Mouse (Mus musculus) common myeloid progenitor, adult 5-6 weeks (primary cell): ENCODE measurements around the gene Rasa1. TPM values are rescaled to one million over a fixed set of nuclear protein-coding genes. Genes with fewer than 3 reads are reported as not detected.

Source experiments
- ATAC-seq: replicated peaks from 2 replicates; pipeline ENCODE4 v1.8.0; 2016; ENCODE audit warnings: low read depth, mild to moderate bottlenecking, moderate TSS enrichment, inconsistent platforms; ENCODE audit not compliant: poor library complexity, severe bottlenecking
- total RNA-seq: library from RNA; stranded (forward); fragments of 200-1000, 187-1606 nt; gene quantifications from 2 replicates; pipeline ENCODE4 v1.2.3, GENCODE M21; 2017

Rasa1 gene
- total RNA-seq = 80.6 and 136 TPM in 2 replicates

DNA sequence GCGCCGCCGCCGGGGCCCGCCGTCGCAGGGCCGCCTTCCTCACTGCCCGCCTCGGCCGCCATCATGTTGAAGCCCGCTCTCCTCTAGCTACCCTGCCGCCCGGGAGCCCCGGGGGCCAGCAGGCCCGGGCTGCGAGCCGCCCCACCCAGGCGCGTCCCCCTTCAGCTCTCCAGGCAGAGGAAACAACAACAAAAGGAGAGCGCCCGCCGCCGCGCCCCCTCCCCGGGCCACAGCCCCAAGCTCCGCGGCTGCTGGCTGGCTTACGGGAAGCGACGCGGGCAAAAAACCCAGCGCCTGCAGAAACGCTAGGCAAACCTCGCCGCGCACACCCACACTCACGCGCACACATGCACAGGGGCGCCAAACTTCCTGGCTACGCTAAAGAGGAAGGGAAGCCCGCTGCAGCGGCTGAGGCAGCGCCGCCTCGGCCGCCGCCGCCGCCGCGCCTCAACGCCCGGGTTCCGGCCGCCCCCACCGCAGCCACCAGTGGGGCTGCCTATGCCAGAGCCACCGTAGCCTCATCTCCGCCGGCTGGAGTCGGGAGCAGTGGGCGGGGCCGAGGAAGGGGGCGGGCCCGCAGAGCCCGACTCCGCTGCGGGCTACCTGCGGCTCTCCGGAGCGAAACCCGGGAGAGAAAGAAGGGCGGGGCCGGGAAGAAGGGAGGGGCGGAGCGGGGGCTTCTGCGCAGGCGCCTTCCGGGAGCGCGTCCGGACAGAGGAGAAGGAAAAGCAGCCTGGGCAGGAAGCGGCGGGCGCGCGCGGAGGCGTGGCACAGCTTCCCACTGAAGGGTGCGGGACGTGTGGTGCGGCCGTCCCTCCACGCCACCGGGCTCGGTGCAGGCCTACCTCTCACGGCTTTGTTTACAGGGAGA lies at the start of gene Rasa1:
TSS of gene Rasa1 (minus strand) at position 288 of the 871 bp plus-strand sequence.
- peak; percentile 81 for ATAC-seq

DNA sequence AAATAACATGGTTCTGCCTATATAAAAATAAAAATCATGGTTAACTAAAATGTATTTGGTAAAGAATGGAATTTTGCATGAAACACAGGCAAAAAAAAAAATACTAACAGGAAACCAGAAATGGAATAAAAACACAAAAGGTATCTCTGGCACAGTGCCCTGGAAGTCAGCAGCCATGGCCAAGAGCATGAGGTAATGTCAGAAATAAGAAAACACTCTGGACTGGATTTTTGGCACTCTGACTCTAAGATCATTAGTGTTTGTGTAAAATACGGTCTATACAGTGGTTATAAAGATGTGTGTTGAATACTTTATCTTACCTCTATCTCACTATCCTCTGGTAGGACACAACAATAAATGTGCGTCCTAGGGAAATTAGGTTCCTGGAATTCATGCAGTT lies 22.6 kb upstream of the Rasa1 start:
- no peak for ATAC-seq

DNA sequence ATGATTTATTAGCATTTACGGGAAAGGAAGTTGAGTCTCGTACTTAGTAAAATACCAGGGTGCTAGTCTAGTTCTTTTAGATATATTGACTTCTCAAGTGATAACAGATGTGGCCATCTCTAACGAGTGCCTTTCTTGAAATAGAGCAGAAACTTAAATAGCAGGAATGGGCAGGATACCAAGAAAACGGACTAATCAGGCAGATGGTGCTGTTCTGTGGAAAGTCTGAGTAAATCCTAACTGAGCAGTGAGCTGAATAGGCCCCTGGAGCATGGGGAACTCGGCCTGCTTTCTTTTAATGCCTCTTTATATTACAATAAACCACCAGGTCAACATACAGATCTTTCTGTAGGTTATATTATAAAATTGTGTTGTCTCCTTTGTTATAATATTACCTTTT lies 22.0 kb upstream of the Rasa1 start:
- no peak for ATAC-seq

DNA sequence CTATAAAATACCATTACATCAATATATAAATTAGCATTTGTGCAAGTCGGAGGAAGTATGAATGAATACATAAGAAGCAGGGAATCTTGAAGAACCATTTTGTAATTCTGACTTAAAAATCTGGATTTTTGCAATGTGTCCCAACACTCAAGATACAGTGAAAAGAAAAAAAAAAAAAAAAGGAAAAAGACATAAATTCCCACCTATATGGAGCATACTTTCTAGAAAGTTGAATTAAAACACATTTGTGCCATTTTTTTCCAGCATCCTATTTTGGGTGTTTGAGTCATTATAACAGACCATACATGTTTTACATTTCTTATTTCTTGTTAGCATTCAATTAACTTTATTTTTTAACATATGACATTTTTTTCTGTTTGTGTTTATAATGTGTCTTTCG lies 21.6 kb upstream of the Rasa1 start:
- ATAC-seq = no peak

DNA sequence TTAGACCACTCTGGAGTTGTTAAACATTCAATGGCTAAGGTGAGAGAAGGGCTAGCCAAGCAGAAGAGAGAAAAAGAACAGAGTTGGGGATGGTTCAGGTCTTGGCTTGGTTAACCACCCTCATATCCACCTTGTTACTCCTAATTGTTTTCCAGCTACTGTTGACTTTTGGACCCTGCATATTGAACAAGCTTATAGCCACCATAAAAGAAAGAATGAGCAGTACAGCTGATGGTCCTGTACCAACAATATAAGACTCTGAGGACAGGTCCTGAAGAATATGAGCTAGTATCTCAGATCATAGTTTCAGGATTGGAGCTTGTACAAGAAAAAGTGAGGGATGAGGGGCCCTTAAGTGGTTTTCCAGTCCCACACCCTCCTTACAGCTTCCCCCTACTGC lies 17.1 kb upstream of the Rasa1 start:
- ATAC-seq = no peak

DNA sequence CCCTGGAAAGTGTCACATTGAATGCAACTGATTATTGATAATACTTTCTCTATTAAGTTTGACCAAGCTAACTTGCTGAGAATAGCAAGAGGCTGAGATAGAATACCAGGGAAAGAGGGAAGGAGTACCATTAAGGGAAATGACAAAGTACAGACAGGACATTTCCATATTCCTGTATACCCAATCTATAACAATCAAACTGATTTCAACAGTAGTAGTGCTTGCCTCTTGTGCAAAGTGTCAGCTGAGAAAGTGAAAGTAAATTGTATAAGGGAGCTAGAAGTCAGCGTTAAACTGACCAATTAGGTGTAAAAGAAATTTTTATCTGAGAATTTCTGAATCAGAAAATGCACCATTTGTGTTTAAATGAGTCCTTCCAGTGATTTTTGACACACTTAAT lies 1.7 kb upstream of the Rasa1 start:
- no peak for ATAC-seq

DNA sequence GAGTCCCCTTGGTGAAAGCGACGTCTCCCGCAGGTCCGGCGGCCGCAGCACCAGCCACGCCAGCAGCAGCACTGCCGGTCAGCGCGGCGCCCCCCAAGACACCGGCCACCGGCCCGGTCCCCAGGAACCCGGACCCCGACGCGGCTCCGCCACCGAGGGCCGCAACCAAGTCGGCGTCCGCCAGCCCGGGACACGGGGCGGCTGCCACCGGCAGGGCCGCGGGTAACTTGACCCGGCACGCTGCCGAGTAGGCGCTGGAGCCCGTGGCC lies 422 bp downstream of the Rasa1 start:
- ATAC-seq = no peak

DNA sequence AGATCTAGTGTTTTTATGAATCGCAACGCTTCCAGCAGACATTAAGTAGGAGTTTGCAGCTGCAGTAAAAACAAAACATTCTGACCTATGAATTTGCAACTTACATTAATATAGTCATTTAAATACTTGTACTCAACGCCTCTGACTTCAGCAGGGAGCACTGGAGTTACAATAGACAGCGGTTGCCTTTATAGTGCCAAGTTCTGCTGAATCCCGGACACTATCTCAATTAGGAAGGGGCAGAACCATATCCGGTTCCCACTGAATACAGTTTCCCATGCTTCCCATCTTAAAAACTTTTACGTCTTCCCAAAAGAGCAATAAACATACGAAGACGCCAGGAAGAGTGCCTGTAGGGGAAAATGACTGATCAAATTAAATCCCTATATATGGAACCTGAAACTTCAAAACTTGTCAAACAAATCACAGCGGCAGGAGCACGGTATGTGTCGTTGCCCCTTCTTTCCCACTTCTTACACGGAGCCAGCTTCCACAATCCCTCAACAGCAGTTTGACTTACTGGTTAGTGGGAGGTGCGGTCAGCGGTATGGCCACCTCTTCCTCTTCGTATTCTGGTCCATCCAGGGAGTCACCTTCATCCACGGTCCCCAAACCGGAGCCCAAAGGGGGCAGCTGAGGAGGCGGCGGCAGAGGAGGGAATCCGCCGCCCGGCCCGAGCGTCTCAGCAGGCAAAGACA lies 905 bp downstream of the Rasa1 start:
- ATAC-seq = peak; percentile 16

DNA sequence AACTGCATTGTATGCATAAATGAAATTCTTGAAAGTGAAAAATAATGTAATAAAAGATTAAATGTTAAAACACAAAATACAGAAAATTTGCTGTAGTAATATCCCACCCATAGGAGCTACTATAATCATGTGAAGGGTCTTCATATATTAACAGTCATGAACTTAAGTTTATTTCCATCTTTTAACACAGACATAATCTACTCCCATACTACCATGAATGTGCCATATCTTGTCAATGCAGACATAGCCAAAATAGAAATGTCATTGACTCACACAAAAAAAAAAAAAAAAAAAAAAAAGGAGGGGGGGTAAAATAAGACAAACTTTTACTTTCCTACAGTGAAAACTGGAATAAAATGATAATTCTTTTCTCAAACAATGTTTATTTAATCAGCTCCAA lies 6.3 kb downstream of the Rasa1 start:
- ATAC-seq = no peak

DNA sequence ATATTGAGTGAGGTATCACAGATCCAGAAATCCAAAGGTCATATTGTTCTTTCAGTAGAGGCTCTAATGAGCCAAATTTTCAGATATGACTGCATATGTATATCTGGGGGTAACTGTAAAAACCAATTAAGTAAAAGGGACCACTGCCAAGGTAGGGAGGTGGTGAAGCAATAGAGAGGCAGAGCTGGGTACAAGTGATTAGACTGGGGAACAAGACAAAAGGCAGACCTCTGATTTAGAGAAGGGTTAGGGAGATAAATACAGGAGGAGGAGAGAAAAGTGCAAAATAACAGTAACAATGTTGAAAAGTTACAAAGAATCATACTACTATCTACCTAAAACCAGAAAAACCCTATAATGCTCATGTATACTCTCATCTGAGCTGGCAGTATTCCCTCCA lies 10.0 kb downstream of the Rasa1 start:
- peak; percentile 60 for ATAC-seq

DNA sequence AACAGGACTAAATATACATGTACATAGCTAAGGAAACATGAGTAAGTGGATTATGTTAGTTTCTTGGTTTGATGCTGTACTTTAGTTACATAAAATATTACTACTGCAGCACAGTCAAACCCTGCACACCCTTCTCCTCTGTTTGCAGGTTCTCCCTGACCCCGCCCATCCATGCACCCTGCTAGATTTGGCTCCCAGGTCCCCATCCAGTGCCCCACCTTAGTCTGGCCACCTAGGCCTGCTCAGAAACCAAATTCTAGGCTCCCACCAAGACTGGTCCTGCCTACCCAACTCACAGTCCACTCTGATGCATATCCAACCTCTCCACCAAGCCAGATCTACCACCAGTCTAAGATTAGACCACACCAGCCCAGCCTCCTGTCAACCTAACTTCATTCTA lies 14.4 kb downstream of the Rasa1 start:
- no peak for ATAC-seq

DNA sequence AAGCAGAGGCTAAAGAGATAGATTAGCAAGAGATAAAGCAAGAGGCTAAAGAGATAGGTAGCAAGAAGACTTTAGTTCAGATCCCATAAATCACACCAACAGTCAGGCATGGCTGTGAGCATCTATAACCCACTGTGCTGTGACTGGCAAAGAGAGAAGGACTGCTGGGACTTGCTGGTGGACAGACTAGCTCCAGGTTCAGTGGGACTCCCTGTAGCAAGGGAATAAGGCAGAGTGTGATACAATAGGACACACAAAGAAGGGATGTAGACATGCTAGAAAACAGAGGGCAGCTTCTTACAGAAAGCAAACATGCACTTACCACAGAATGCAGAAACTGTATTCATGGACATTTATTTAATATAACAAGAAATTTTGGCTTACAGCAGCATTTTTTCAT lies 15.1 kb downstream of the Rasa1 start:
- no peak for ATAC-seq

DNA sequence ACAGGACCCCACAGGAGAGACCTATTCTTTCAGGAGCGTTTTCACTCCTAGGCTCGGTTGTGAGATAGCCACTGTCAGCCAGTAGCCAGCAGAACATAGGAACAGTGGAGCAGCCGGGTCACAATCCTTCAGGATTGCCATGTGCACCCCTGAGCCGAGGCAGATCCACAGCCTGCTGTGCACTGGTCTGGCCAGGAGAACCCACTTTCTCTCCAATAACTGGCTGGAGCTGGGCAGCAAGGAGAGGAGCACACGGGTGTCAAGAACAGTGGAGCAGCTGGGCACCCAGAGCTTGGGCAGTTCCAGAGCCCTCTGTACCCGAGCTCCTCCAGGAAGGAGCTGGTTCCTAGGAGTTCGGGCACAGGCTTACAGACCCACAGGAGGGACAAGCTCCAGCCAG lies 50.2 kb downstream of the Rasa1 start:
- no peak for ATAC-seq

DNA sequence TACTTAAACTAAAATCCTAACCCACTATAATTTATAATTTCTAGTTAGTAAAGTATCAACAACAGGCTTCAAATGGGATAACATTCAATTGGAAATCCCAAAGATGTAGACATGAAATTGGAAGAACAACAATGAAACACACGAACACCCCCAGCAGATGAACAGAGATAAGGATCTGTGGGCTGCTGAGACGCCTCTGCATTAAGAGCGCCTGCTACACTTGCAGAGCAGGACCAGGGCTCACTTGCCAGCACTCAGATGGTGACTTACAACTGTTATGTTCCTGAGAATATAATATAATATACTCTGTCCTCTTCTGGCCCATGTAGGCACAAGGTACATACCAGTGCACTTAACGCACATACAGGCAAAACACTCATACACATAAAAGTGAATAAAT lies 70.3 kb downstream of the Rasa1 start:
- no peak for ATAC-seq

DNA sequence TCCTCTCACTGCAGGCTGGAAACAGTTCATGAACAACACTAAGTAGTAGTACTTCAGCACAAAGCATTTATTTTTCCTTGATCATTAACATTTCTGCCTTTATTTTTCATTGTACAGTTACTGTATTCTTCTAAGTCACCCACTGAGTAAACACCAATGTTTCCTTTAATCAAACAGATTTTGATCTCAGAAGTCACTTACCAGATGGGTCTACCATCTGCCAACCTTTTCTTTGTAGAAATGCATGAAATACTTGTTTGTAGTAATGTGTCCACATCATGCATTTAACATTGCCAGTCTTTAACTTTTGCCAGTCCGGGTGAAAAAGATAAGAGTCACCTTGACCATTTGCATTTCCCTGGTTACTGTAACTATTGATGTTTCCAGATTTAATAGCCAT lies 78.6 kb downstream of the Rasa1 start:
- ATAC-seq = no peak

DNA sequence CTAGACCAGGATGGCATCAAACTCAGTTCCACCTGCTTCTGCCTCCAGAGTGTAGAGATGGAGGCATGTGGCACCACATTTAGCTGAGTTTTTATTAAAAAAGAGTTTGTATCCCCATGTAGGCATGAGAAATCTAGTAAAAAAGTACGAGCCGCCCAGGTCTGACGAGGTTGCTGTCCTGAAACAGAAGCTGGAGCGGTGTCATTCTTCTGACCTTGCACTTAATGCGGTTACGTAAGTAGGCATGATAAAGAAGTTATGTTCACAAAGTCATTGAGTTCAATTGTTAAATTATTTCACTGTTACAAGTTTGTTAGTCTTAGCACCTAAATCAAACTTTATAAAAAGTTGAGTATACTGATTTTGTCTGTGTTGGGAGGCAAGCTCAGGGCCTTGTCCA lies 80.3 kb downstream of the Rasa1 start:
- ATAC-seq = no peak

DNA sequence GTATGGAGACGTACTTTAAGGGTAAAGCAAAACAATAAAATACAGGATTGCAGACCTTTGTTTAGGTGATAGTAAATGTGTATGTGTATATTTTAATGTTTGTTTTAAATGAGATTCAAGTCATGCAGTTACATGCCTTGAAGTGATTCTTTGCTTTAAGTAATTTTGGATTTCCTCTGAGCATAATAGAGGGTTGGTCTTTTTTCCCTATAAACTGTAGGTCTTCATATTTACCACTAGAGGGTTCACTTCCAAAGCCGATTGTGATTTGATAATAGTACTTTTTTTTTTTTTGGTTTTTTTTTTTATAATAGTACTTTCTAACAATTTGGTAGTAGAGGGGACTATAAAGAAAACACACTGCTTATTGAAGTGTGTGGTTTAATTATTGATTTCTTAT lies 81.4 kb downstream of the Rasa1 start:
- ATAC-seq = peak; percentile 88

DNA sequence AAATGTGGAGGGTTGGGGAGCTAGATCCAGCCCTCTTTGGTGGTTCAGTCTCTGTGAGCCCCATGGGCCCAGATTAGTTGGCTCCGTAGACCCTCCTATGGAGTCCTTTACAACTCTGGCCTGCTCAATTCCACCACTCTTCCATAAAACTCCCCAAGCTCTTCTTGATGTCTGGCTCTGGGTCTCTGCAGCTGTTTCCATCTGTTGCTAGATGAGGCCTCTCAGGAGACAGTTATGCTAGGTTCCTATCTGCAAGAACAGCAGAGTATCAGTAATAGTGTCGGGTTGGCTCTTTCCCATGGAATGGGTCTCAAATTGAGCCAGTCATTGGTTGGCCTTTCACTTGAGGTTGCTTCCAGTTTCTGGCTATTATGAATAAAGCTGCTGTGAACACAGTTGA lies 97.7 kb downstream of the Rasa1 start:
- ATAC-seq = no peak

DNA sequence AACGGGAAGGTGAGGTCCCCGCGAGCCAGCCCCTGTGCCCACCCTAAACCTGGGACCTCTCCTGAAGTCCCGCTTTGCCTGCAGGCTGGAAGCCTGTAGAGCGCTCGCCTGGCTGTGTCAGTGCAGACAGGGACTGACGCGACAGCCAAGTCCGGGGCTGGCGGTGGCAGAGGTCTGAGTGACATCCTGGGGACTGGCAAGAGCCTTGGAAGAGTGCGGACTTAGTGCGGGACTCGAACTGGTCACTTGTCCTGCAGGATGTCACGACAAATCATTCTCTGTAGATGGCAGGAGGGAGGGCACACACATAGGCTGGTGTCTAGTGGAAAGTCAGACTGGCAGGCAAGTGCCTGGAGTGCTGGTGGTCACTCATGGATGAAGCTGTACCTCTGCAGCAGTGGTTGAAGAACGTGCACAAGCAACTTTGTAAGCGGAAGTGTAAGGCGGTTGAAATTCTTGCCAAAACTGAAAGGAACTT lies 99.2 kb downstream of the Rasa1 start:
- peak; percentile 64 for ATAC-seq

DNA sequence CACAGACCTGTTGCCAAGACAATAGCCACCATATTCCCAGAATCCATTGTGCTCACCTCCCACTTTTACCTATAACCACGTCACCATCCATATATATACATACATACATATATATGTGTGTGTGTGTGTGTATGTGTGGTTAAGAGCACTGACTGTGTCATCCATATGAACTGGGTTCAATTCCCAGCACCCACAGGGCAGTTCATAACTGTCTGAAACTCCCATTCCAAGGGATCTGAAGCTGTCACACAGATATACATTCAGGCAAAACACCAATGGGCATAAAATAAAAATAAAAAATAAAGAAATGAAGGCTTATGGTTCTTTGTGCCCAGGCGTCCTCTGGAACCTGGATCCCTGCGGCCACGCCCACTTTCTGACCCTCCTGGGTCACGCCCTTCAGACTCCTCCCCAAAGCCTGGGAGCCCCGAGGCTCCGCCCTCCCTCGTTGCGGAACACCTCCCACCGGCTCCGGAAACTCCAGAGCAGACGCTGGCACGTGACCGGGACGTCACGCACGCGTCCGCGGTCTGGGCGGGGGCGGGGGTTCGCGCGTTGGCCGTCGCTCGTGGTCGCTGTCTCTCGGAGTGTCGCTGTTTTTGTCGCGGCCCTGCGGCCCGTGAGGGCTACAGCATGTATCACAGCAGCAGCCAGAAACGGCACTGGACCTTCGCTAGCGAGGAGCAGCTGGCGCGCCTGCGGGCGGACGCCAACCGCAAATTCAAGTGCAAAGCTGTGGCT lies 99.9 kb downstream of the Rasa1 start, which contains the start of gene Ccnh:
TSS of gene Ccnh (plus strand) at position 506 of the 741 bp plus-strand sequence.
- ATAC-seq = peak; percentile 95
